11 mouse cellular contexts compared by ENCODE assay signal in the genomic region with DNA sequence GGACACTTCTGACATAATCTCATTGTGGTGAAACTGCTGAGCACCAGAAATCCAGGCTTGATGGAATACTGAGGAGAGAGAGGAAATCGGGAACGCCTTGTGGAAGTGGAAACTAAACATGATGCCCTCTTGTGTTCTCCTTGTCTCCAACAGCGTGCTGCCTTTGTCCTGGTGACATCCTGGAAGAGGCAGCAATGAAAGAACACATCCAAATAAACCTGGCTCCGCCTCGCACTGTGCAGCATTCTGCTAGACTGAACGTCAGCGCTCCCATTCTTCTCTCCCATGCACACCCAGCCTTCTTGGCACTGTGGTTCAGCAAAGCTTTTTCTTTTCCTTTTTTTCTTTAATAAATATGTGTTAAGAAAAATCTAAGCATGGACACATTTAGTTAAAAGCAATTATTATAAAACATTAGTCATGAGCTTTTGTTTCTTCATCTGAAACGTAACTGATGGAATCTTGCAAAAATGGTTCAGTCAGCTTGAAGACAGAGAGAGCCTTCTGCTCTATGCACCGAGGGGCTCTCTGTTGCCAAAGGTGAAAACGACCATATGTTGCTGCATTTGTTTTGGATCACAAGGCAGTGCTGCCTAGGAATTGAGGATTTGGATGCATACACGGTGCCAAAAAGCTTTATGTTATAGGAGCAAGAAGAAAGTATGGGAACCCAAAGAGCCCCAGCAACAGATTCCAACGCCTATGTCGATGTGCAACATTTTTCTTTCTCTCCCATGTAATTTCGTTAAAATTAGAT.
DNase-seq lines count a peak whose midpoint lies in the region; ATAC-seq and TF ChIP-seq lines count a peak whose summit lies in the region.
"Had no signal": no experiment of that assay in that cellular context is flagged by ENCODE, and none has a peak within 500 bp of the region (broad histone marks: within the 10 kb centered on the region; RNA-seq: fewer than 3 reads in every experiment).

No protein-coding gene starts in this region.

- no peaks in the 10 kb centered on the region for H3K9me3 ChIP-seq in heart, postnatal 0 days (replicated peaks; ENCODE audit: control insufficient read depth, low read length)
- H3K9me3 ChIP-seq in forebrain, postnatal 0 days (ENCODE audit: low read length), result no peaks in the 10 kb centered on the region
- no peaks in the 10 kb centered on the region for H3K9me3 ChIP-seq in midbrain, embryonic 12.5 days

- ATAC-seq in heart, postnatal 0 days (ENCODE audit: insufficient read depth, low read depth), result no peak
- peak; percentile 88 for ATAC-seq in forebrain, postnatal 0 days
- ATAC-seq in midbrain, embryonic 12.5 days (ENCODE audit: low FRiP score, low read depth), result 0 out of 2 replicates have a peak, but pooled peaks have one; percentile 43

- H3K4me1 ChIP-seq in heart, postnatal 0 days (ENCODE audit: control insufficient read depth, insufficient read depth), result no peaks in the 10 kb centered on the region
- peaks cover 14% of the 10 kb centered on the region; the same call in 1 of the 2 replicates for H3K4me1 ChIP-seq in forebrain, postnatal 0 days (ENCODE audit: insufficient read depth)
- H3K4me1 ChIP-seq in midbrain, embryonic 12.5 days, result peaks cover 28% of the 10 kb centered on the region

- H3K36me3 ChIP-seq in heart, postnatal 0 days (replicated peaks; ENCODE audit: control insufficient read depth, insufficient read depth, low read length), result no peaks in the 10 kb centered on the region
- H3K36me3 ChIP-seq in forebrain, postnatal 0 days (ENCODE audit: insufficient read depth), result no peaks in the 10 kb centered on the region
- no peaks in the 10 kb centered on the region for H3K36me3 ChIP-seq in midbrain, embryonic 12.5 days

- 59% methylated on average over 14 of the region's 14 CpGs for WGBS in heart, postnatal 0 days
- 32% methylated on average over 14 of the region's 14 CpGs for WGBS in forebrain, postnatal 0 days
- 57% methylated on average over 14 of the region's 14 CpGs for WGBS in midbrain, embryonic 12.5 days

- TF ChIP-seq EP300 in heart, postnatal 0 days (IDR thresholded peaks at IDR 0.05; ENCODE audit: low read depth), result no peak

- DNase-seq in heart, postnatal 0 days (ENCODE audit: low spot score), result no peak
- DNase-seq in heart, adult 9 months (ENCODE audit: low spot score in 2 of 2), result no peak
- DNase-seq in cerebellum, adult 11-12 months, result peak; percentile 87
- DNase-seq in forebrain, postnatal 0 days, result peak; percentile 76
- DNase-seq in gastrocnemius, adult 8-10 months (ENCODE audit: low spot score in 2 of 2), result no peak
- DNase-seq in gastrocnemius, postnatal 36 days, result no peak
- DNase-seq in thymus, postnatal 0 days (ENCODE audit: low spot score), result no peak
- DNase-seq: thymus, adult 18-20 months had no signal

- no peak overlapping the region for H3K27ac ChIP-seq in heart, postnatal 0 days (ENCODE audit: low read depth)
- peak overlapping the region; percentile 76 for H3K27ac ChIP-seq in forebrain, postnatal 0 days (ENCODE audit: low read depth, low read length)
- H3K27ac ChIP-seq in midbrain, embryonic 12.5 days (replicated peaks), result no peak overlapping the region

- intact Hi-C loops in gastrocnemius, postnatal 36 days (cut with DNase I), result no loop called here

- peak overlapping the region; percentile 30 for H3K4me2 ChIP-seq in heart, postnatal 0 days (ENCODE audit: low read depth, low read length)
- peak overlapping the region; percentile 21 for H3K4me2 ChIP-seq in forebrain, postnatal 0 days (ENCODE audit: low read depth)
- H3K4me2 ChIP-seq in midbrain, embryonic 12.5 days (replicated peaks), result no peak overlapping the region

- no peaks in the 10 kb centered on the region for H3K27me3 ChIP-seq in heart, postnatal 0 days (ENCODE audit: control insufficient read depth, insufficient read depth, low read length)
- H3K27me3 ChIP-seq in forebrain, postnatal 0 days (ENCODE audit: insufficient read depth, low read length), result no peaks in the 10 kb centered on the region
- H3K27me3 ChIP-seq in midbrain, embryonic 12.5 days, result no peaks in the 10 kb centered on the region
- H3K27me3 ChIP-seq: CH12.LX had no signal

- H3K9ac ChIP-seq in heart, postnatal 0 days (replicated peaks; ENCODE audit: low read depth, low read length), result no peak overlapping the region
- no peak overlapping the region for H3K9ac ChIP-seq in forebrain, postnatal 0 days
- no peak overlapping the region for H3K9ac ChIP-seq in midbrain, embryonic 12.5 days (replicated peaks)

- no peak for TF ChIP-seq CTCF in heart, postnatal 0 days (IDR thresholded peaks at IDR 0.05; ENCODE audit: low read depth)
- TF ChIP-seq CTCF in forebrain, postnatal 0 days (IDR thresholded peaks at IDR 0.05; ENCODE audit: low read depth), result peak; percentile 29

- no peak overlapping the region for H3K4me3 ChIP-seq in heart, postnatal 0 days (ENCODE audit: low read depth, low read length)
- no peak overlapping the region for H3K4me3 ChIP-seq in forebrain, postnatal 0 days (ENCODE audit: low read depth, low read length)
- no peak overlapping the region for H3K4me3 ChIP-seq in midbrain, embryonic 12.5 days
- H3K4me3 ChIP-seq: myocyte had no signal

Comparison
In these comparisons a context has a peak if more than half of its experiments do, and no peak if none do; other contexts are left out.
1. DNase-seq: peak in cerebellum, adult 11-12 months (single experiment) and forebrain, postnatal 0 days (single experiment); none in heart, postnatal 0 days (single experiment), heart, adult 9 months (0 of 2), gastrocnemius, adult 8-10 months (0 of 2), gastrocnemius, postnatal 36 days (0 of 2) and thymus, postnatal 0 days (single experiment).